Mouse (Mus musculus) intestine, postnatal 0 days (tissue): ENCODE measurements at regions not wholly inside any gene's neighbourhood (a gene's known extent, or its start where the extent isn't known, plus 50 kb on each side); places are given as distances from the start of the nearest gene placed in this dataset.

Experiments used
- ATAC-seq: fragments of 200-750 bp; cut with Nextera tagmentation; 2 replicates; pipeline ENCODE4 v1.8.0; 2017; ENCODE audit warnings: mild to moderate bottlenecking, moderate TSS enrichment, moderate library complexity
- H3K27ac ChIP-seq: fragments of 300-500 bp; sonication (generic); 2 replicates; pipeline ENCODE4 v1.5.1; 2014; ENCODE audit warnings: mild to moderate bottlenecking, low read depth, low read length, moderate library complexity
- H3K27me3 ChIP-seq: fragments of 300-500 bp; sonication (generic); replicated peaks from 2 replicates; pipeline ENCODE4 v1.6.1; 2014; ENCODE audit warnings: low read length, mixed read lengths; ENCODE audit not compliant: control insufficient read depth, insufficient read depth
- H3K36me3 ChIP-seq: fragments of 300-500 bp; sonication (generic); 2 replicates; pipeline ENCODE4 v1.6.1; 2014; ENCODE audit warnings: mild to moderate bottlenecking, moderate library complexity; ENCODE audit not compliant: control insufficient read depth, insufficient read depth
- H3K4me1 ChIP-seq: fragments of 300-500 bp; sonication (generic); replicated peaks from 2 replicates; pipeline ENCODE4 v1.6.1; 2014; ENCODE audit warnings: antibody characterized with exemption, low read length, mixed read lengths; ENCODE audit not compliant: control insufficient read depth, insufficient read depth
- H3K4me2 ChIP-seq: fragments of 300-500 bp; sonication (generic); replicated peaks from 2 replicates; pipeline ENCODE4 v1.6.1; 2014; ENCODE audit warnings: low read depth, mild to moderate bottlenecking, moderate library complexity
- H3K4me3 ChIP-seq: fragments of 300-500 bp; sonication (generic); 2 replicates; pipeline ENCODE4 v1.5.1; 2014; ENCODE audit warnings: low read depth, low read length
- H3K9ac ChIP-seq: fragments of 300-500 bp; sonication (generic); 2 replicates; pipeline ENCODE4 v1.6.1; 2014; ENCODE audit warnings: mild to moderate bottlenecking, low read depth, low read length
- H3K9me3 ChIP-seq: fragments of 300-500 bp; sonication (generic); 2 replicates; pipeline ENCODE4 v1.6.1; 2016; ENCODE audit warnings: mixed run types; ENCODE audit not compliant: control insufficient read depth
- CTCF ChIP-seq: sonication (generic); IDR thresholded peaks from 2 replicates; pipeline ENCODE4 v1.5.1; 2016; ENCODE audit warnings: low read depth, mild to moderate bottlenecking, control low read depth, antibody characterized with exemption, moderate library complexity
- WGBS: fragments of 180-500 bp; shearing (Covaris S2); extraction: QIAGEN DNeasy Blood & Tissue Kit; methylation state at CpG from one replicate; pipeline ENCODE4 v1.1.7; 2014; 5-methylcytosine and 5-hydroxymethylcytosine counted together

- H3K4me3 ChIP-seq: no peak overlapping the region
- H3K27ac ChIP-seq: no peak overlapping the region
- H3K4me2 ChIP-seq: no peak overlapping the region
- H3K9me3 ChIP-seq: no peaks in the 10 kb centered on the region
- WGBS: 43% methylated on average over 3 of the region's 3 CpGs
- no peaks in the 10 kb centered on the region for H3K4me1 ChIP-seq
- H3K27me3 ChIP-seq: no peaks in the 10 kb centered on the region
- no peak for ATAC-seq
- TF ChIP-seq CTCF: peak; percentile 78
- H3K36me3 ChIP-seq: no peaks in the 10 kb centered on the region
- H3K9ac ChIP-seq: no peak overlapping the region
Measured at GRCm38 (mm10) chr8:89850209-89850796, 497.8 kb downstream of the Tox3 start.

- Histone ChIP-seq H3K27me3 (no peaks in the 10 kb centered on the region), H3K9me3 (no peaks in the 10 kb centered on the region), H3K4me2 (no peak overlapping the region), H3K27ac (no peak overlapping the region), H3K4me3 (no peak overlapping the region), H3K9ac (no peak overlapping the region), H3K4me1 (no peaks in the 10 kb centered on the region), H3K36me3 (no peaks in the 10 kb centered on the region)
- TF ChIP-seq CTCF: peak; percentile 72
- no peak for ATAC-seq
- 66% methylated on average over 7 of the region's 7 CpGs for WGBS
Measured at GRCm38 (mm10) chr8:89849416-89850208, 498.5 kb downstream of the Tox3 start.

GRCm38 (mm10) chr8:89838494-89838893 lies 509.6 kb downstream of the Tox3 start:
- no peak overlapping the region for H3K9ac ChIP-seq
- 76% methylated on average over 5 of the region's 5 CpGs for WGBS

GRCm38 (mm10) chr8:89833715-89834114 lies 514.4 kb downstream of the Tox3 start:
- TF ChIP-seq CTCF: peak; percentile 60
- WGBS: 74% methylated on average over 4 of the region's 4 CpGs
- no peaks in the 10 kb centered on the region for H3K9me3 ChIP-seq
- no peak overlapping the region for H3K4me3 ChIP-seq
- H3K27ac ChIP-seq: no peak overlapping the region
- no peak overlapping the region for H3K9ac ChIP-seq
- no peaks in the 10 kb centered on the region for H3K27me3 ChIP-seq
- H3K36me3 ChIP-seq: no peaks in the 10 kb centered on the region
- ATAC-seq: no peak
- H3K4me1 ChIP-seq: no peaks in the 10 kb centered on the region
- H3K4me2 ChIP-seq: no peak overlapping the region

More at GRCm38 (mm10) chr8:89838494-89838893, 509.6 kb downstream of the Tox3 start:
- H3K4me3 ChIP-seq: no peak overlapping the region
- H3K4me1 ChIP-seq: no peaks in the 10 kb centered on the region
- no peak for ATAC-seq
- H3K27me3 ChIP-seq: no peaks in the 10 kb centered on the region
- no peak overlapping the region for H3K27ac ChIP-seq
- H3K9me3 ChIP-seq: no peaks in the 10 kb centered on the region
- no peak overlapping the region for H3K4me2 ChIP-seq
- no peaks in the 10 kb centered on the region for H3K36me3 ChIP-seq
- no peak for TF ChIP-seq CTCF

- WGBS: 46% methylated on average over 3 of the region's 3 CpGs
Measured at GRCm38 (mm10) chr8:89824586-89824985, 523.6 kb downstream of the Tox3 start.

GRCm38 (mm10) chr8:89823631-89824030 lies 524.5 kb downstream of the Tox3 start:
- Histone ChIP-seq H3K27me3 (no peaks in the 10 kb centered on the region), H3K9me3 (no peaks in the 10 kb centered on the region), H3K36me3 (no peaks in the 10 kb centered on the region), H3K27ac (no peak overlapping the region), H3K9ac (no peak overlapping the region), H3K4me2 (no peak overlapping the region), H3K4me1 (no peaks in the 10 kb centered on the region), H3K4me3 (no peak overlapping the region)
- ATAC-seq: no peak
- no peak for TF ChIP-seq CTCF

More at GRCm38 (mm10) chr8:89824586-89824985, 523.6 kb downstream of the Tox3 start:
- Histone ChIP-seq H3K9ac (no peak overlapping the region), H3K4me2 (no peak overlapping the region), H3K27ac (no peak overlapping the region), H3K9me3 (no peaks in the 10 kb centered on the region), H3K4me1 (no peaks in the 10 kb centered on the region), H3K27me3 (no peaks in the 10 kb centered on the region), H3K4me3 (no peak overlapping the region), H3K36me3 (no peaks in the 10 kb centered on the region)
- no peak for TF ChIP-seq CTCF
- no peak for ATAC-seq
